Mouse (Mus musculus) adrenal gland, adult 18-20 months (tissue): ENCODE results near the gene Otud7b. TPM values are rescaled to one million over a fixed set of nuclear protein-coding genes. Genes with fewer than 3 reads are reported as not detected.

ENCODE experiments used
- total RNA-seq, 2 experiments: library from RNA; stranded (reverse); gene quantifications; 1 replicate in 1 of 2; 2 replicates in 1 of 2; pipeline ENCODE4 v1.2.3; 2021

Gene Otud7b
- total RNA-seq, 2 experiments from 2014 or later: 32.1 to 35.0 TPM

Other genes with a start within 250 kb of the Otud7b start
- gene Prpf3, start 248.6 kb upstream of the Otud7b start, total RNA-seq: 10 to 100 TPM; 26.7 to 32.8 TPM
- 100 to 1,000 TPM; 252 to 270 TPM for gene Mrps21, start 233.0 kb upstream of the Otud7b start, total RNA-seq
- 1 to 10 TPM; 2.1 to 3.2 TPM for gene Ciart, start 222.3 kb upstream of the Otud7b start, total RNA-seq
- 10 to 100 TPM; 12.0 to 20.3 TPM for gene BC028528, start 212.5 kb upstream of the Otud7b start, total RNA-seq
- 100 to 1,000 TPM; 103 to 120 TPM for gene Aph1a, start 210.6 kb upstream of the Otud7b start, total RNA-seq
- 1 to 10 TPM; 1.1 to 3.6 TPM for gene Car14, start 199.8 kb upstream of the Otud7b start, total RNA-seq
- 100 to 1,000 TPM in 1 of 2 experiments, 10 to 100 TPM in 1; 92.2 to 101 TPM for gene Anp32e, start 175.3 kb upstream of the Otud7b start, total RNA-seq
- gene Plekho1, start 108.5 kb upstream of the Otud7b start, total RNA-seq: 10 to 100 TPM; 20.9 to 32.2 TPM
- gene Vps45, start 46.1 kb upstream of the Otud7b start, total RNA-seq: 10 to 100 TPM; 26.4 to 31.4 TPM
- 10 to 100 TPM; 19.4 to 28.7 TPM for gene Mtmr11, start 57.5 kb downstream of the Otud7b start, total RNA-seq
- gene Sf3b4, start 67.8 kb downstream of the Otud7b start, total RNA-seq: 10 to 100 TPM; 56.6 to 57.0 TPM
- 1 to 10 TPM; 9.3 to 9.4 TPM for gene Sv2a, start 76.6 kb downstream of the Otud7b start, total RNA-seq
- gene Bola1, start 115.2 kb downstream of the Otud7b start, total RNA-seq: 10 to 100 TPM; 30.3 to 35.8 TPM
- gene Hist2h2ab, start 115.3 kb downstream of the Otud7b start, total RNA-seq: 1 to 10 TPM; 4.9 to 5.1 TPM
- 10 to 100 TPM; 37.8 to 39.8 TPM for gene Hist2h2ac, start 116.4 kb downstream of the Otud7b start, total RNA-seq
- gene Hist2h2be, start 116.6 kb downstream of the Otud7b start, total RNA-seq: 10 to 100 TPM; 17.3 to 19.9 TPM
- 10 to 100 TPM; 17.4 to 18.8 TPM for gene Hist2h3c2, start 134.6 kb downstream of the Otud7b start, total RNA-seq
- 100 to 1,000 TPM; 358 to 442 TPM for gene Hist2h2aa2, start 135.7 kb downstream of the Otud7b start, total RNA-seq
- gene Hist2h2aa1, start 141.0 kb downstream of the Otud7b start, total RNA-seq: 1 to 10 TPM; 7.7 to 9.6 TPM
- not detected for gene Hist2h3c1, start 142.2 kb downstream of the Otud7b start, total RNA-seq
- gene Hist2h4, start 158.8 kb downstream of the Otud7b start, total RNA-seq: 10 to 100 TPM; 21.2 to 22.1 TPM
- gene Hist2h3b, start 164.1 kb downstream of the Otud7b start, total RNA-seq: 10 to 100 TPM; 37.9 to 43.2 TPM
- gene Hist2h2bb, start 165.2 kb downstream of the Otud7b start, total RNA-seq: 10 to 100 TPM; 52.7 to 54.1 TPM
- gene Fcgr1, start 189.4 kb downstream of the Otud7b start, total RNA-seq: 1 to 10 TPM; 2.0 to 3.3 TPM